Mouse (Mus musculus) thymus, adult 2 months (tissue): ENCODE results near the gene Efcc1. TPM values are rescaled to one million over a fixed set of nuclear protein-coding genes. Genes with fewer than 3 reads are reported as not detected.

Experiments used
- DNase-seq: peaks from one replicate; pipeline ENCODE4 v3.0.0; 2021
- H3K27ac ChIP-seq: fragments of 200-500 bp; 2 replicates; pipeline ENCODE4 v1.5.1; 2012; ENCODE audit warnings: low read length, control low read depth; ENCODE audit not compliant: control insufficient read depth, insufficient read depth
- H3K27me3 ChIP-seq: fragments of 200-500 bp; 2 replicates; pipeline ENCODE4 v1.6.1; 2012; ENCODE audit warnings: mild to moderate bottlenecking, low read length, moderate library complexity, mixed read lengths; ENCODE audit not compliant: control insufficient read depth, insufficient read depth
- H3K36me3 ChIP-seq: fragments of 200-500 bp; 2 replicates; pipeline ENCODE4 v1.6.1; 2012; ENCODE audit warnings: mild to moderate bottlenecking, low read length, moderate library complexity; ENCODE audit not compliant: control insufficient read depth, insufficient read depth
- H3K4me1 ChIP-seq: fragments of 200-500 bp; replicated peaks from 2 replicates; pipeline ENCODE4 v1.6.1; 2012; ENCODE audit warnings: low read length; ENCODE audit not compliant: control insufficient read depth, insufficient read depth
- H3K4me3 ChIP-seq: fragments of 200-500 bp; 2 replicates; pipeline ENCODE4 v1.5.1; 2012; ENCODE audit warnings: mild to moderate bottlenecking, low read length, control low read depth, moderate library complexity; ENCODE audit not compliant: control insufficient read depth, insufficient read depth
- CTCF ChIP-seq: fragments of 200-500 bp; IDR thresholded peaks from 2 replicates; pipeline ENCODE4 v1.5.1; 2012; ENCODE audit warnings: mild to moderate bottlenecking, control low read depth, low read length, moderate library complexity, borderline replicate concordance; ENCODE audit not compliant: control insufficient read depth, poor library complexity, insufficient read depth; ENCODE audit errors: extremely low read depth
- POLR2A ChIP-seq: fragments of 200-500 bp; IDR thresholded peaks from 2 replicates; pipeline ENCODE4 v1.6.1; 2012; ENCODE audit warnings: mild to moderate bottlenecking, low read length, control low read depth, moderate library complexity; ENCODE audit not compliant: control insufficient read depth, poor library complexity, insufficient read depth; ENCODE audit errors: extremely low read depth
- WGBS: fragments of 180-500 bp; shearing (Covaris S2); methylation state at CpG from one replicate; pipeline ENCODE4 v1.1.7; 2018; 5-methylcytosine and 5-hydroxymethylcytosine counted together
- polyA plus RNA-seq: library from polyadenylated mRNA; depleted of rRNA; stranded (reverse); fragments of >200 nt; gene quantifications from 2 replicates; pipeline ENCODE4 v1.2.3, GENCODE M21; 2012

Gene Efcc1
- polyA plus RNA-seq, 1 experiment, result 0.55 TPM

DNA sequence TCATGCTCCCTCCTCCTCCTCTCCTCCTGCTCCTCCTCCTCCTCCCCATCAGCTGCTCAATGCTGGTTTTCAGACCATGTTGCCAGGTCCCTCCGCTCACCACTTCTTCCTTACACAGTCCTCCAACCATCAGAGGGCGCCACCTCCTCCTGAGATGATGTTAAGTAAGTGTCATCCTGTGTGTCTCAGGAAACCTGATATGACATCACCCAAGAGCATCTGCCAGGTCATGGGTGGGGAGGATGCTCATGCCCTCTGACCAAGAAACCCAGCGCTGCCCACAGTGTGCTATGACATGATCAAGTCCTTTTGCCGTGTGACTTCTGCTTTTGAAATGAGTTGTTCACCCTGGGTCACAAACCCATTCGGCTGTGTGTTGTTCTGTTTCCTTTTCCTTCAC, 12.1 kb downstream of the Efcc1 start:
- Histone ChIP-seq H3K4me3 (no peak overlapping the region), H3K27ac (no peak overlapping the region), H3K27me3 (no peaks in the 10 kb centered on the region), H3K36me3 (no peaks in the 10 kb centered on the region), H3K4me1 (0 out of 2 replicates have a peak, but pooled peaks cover 3% of the 10 kb centered on the region)
- no peak for TF ChIP-seq CTCF
- TF ChIP-seq POLR2A, result no peak
- WGBS, result 72% methylated on average over 5 of the region's 5 CpGs
- no peak for DNase-seq

DNA sequence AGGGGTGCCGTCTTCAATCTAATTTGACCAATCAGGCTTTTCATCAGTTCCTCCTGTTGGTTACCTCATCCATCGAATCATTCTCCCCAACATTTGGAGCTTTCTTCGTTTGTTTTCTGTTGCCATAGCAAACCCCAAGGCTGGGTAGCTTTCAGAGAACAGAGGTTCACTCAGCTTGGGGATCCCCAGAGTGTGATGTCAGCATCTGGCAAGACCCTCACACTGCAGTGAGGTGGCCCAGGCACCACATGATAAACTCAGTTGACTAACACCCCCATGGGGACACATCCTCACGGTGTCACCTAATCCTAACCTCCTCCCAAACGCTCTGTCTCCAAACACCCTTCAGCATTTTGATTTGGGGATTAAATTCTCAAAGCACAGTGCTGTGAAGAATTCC, 12.6 kb downstream of the Efcc1 start:
- WGBS, result 85% methylated on average over 5 of the region's 5 CpGs

DNA sequence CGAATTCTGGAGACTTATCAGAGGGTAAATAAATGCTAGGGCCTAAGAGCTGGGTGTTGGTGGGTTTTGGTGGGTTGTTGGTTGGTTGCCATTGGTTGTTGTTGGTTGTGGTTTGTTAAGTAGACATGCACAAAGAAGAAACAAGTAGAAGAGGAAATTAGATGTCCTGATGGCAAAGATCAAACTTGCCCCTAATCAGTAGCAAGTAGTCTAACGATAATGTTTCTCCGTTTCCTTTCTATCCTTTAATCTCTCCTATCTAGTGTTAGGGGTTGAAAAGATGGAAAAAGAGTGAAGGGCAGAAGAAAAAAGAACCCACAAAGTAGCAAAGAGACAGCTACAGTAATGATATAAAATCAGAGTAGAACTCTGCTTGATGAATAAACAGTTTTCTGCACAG, 14.0 kb downstream of the Efcc1 start:
- Histone ChIP-seq H3K36me3 (no peaks in the 10 kb centered on the region), H3K27ac (no peak overlapping the region), H3K4me3 (no peak overlapping the region), H3K4me1 (0 out of 2 replicates have a peak, but pooled peaks cover under 1% of the 10 kb centered on the region), H3K27me3 (no peaks in the 10 kb centered on the region)
- no peak for TF ChIP-seq CTCF
- no peak for TF ChIP-seq POLR2A
- 72% methylated on average over 3 of the region's 3 CpGs for WGBS
- DNase-seq, result no peak

More for the DNA sequence above, 12.6 kb downstream of the Efcc1 start:
- Histone ChIP-seq H3K27ac (no peak overlapping the region), H3K27me3 (no peaks in the 10 kb centered on the region), H3K4me1 (0 out of 2 replicates have a peak, but pooled peaks cover 3% of the 10 kb centered on the region), H3K36me3 (no peaks in the 10 kb centered on the region), H3K4me3 (no peak overlapping the region)
- TF ChIP-seq POLR2A (no peak), CTCF (no peak)
- DNase-seq, result no peak

DNA sequence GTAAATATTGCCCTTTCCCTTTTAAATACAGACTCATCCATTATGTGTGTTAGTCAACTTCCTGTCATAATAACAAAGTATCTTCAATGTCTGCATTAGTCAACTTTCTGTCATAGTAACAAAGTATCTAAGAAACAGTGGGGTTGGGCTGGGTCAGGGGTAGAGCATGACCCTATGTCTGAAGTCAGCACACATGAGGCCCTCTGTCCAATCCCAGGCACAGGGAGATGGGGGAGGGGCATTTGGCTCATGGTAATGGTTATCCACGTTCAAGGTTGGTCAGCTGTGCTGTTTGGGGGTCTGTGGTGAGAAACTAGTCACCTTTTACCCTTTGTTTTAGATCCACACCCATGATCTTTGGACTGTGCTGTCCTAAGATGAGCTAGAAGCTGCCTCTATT, 14.6 kb downstream of the Efcc1 start:
- Histone ChIP-seq H3K27me3 (no peaks in the 10 kb centered on the region), H3K27ac (no peak overlapping the region), H3K36me3 (no peaks in the 10 kb centered on the region), H3K4me3 (no peak overlapping the region), H3K4me1 (no peaks in the 10 kb centered on the region)
- whole genome bisulfite sequencing, result 77% methylated on average over 1 of the region's 1 CpGs
- TF ChIP-seq POLR2A (no peak), CTCF (no peak)
- no peak for DNase-seq

DNA sequence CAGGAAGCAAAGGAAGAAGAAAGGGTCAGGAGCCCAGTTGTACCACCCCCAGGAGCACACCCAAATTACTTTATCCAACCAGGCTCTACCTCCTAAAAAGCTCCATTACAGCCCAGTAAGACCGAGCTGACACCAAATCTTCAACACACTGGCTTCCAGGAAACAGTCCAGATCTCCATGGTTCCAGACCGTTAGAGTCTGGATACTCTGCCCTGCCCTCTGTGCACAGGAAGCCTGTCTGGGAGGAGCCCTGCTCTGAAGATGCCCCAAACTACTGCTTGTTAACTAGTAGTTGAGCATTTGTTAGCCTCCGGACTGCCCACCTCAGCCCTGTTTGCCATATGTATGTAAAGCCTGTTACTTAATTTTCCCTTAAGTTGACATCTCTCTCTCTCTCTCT, 15.4 kb downstream of the Efcc1 start:
- WGBS, result 77% methylated on average over 3 of the region's 3 CpGs
- no peaks in the 10 kb centered on the region for H3K36me3 ChIP-seq
- no peak for DNase-seq

DNA sequence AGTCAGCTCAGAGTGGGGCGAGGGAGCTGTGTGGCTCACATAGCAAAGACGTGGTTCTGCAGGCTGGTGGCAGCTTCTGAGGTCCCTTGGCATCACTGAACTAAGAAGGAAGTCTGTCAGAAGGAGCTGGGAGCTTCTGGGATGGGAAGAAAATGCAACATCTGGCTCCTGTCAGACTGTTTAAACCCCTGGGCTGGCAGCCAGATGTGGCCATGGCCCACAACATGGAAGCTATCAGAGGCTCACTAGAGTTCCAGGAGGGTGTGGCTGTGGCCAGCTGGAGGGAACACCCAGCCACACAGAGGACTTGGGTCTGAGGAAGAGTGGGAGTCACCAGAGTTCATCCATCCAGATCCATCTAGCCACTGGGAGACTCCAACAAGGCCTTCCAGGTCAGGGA, 16.2 kb downstream of the Efcc1 start:
- Histone ChIP-seq H3K4me3 (no peak overlapping the region), H3K27ac (no peak overlapping the region), H3K36me3 (no peaks in the 10 kb centered on the region), H3K27me3 (no peaks in the 10 kb centered on the region), H3K4me1 (no peaks in the 10 kb centered on the region)
- DNase-seq, result no peak
- TF ChIP-seq POLR2A, result no peak
- TF ChIP-seq CTCF, result no peak
- 67% methylated on average over 2 of the region's 2 CpGs for WGBS

More for the DNA sequence above, 15.4 kb downstream of the Efcc1 start:
- TF ChIP-seq CTCF (no peak), POLR2A (no peak)
- H3K4me1 ChIP-seq, result no peaks in the 10 kb centered on the region
- no peak overlapping the region for H3K27ac ChIP-seq
- H3K4me3 ChIP-seq, result no peak overlapping the region
- H3K27me3 ChIP-seq, result no peaks in the 10 kb centered on the region

DNA sequence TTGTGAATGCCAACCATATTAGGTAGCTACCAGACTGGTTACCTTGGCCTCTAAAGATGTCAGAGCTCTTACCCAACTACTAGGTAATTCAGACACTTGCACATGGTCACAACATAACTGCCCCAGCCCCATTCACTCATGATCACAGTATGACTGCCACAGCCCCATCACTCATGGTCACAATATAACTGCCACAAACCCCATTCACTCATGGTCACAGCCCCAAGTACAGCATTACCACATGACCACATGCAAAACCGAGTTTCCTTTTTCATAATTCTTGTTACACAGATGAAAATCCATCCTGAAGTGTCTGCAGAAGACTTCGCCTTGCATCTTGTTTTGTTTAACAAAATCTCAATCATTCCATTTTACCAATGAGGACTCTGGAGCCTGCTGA, 17.4 kb downstream of the Efcc1 start:
- WGBS, result 29% methylated on average over 2 of the region's 2 CpGs
- Histone ChIP-seq H3K4me3 (no peak overlapping the region), H3K27ac (no peak overlapping the region), H3K27me3 (no peaks in the 10 kb centered on the region), H3K4me1 (no peaks in the 10 kb centered on the region), H3K36me3 (no peaks in the 10 kb centered on the region)
- DNase-seq, result no peak
- no peak for TF ChIP-seq CTCF
- no peak for TF ChIP-seq POLR2A
